Mouse (Mus musculus): ENCODE data around the gene Fbxo28. TPM values are rescaled to one million over a fixed set of nuclear protein-coding genes. Genes with fewer than 3 reads are reported as not detected.

Fbxo28 gene
- polyA plus RNA-seq, 1 experiment = 8.0 TPM

- H3K4me3 ChIP-seq (ENCODE audit: low read depth, low read length) = peak overlapping the region; percentile 24
- peaks cover 21% of the 10 kb centered on the region for H3K36me3 ChIP-seq (ENCODE audit: control insufficient read depth, insufficient read depth, low read length)
Observed at GRCm38 (mm10) chr1:182280577-182280976, 60.9 kb downstream of the Fbxo28 start.

GRCm38 (mm10) chr1:182280046-182280445 lies 61.4 kb downstream of the Fbxo28 start:
- H3K4me3 ChIP-seq (ENCODE audit: low read depth, low read length) = no peak overlapping the region
- TF ChIP-seq CTCF (IDR thresholded peaks at IDR 0.05; ENCODE audit: extremely low read depth, insufficient read length, insufficient replicate concordance, low read depth, low read length) (no peak), POLR2A (IDR thresholded peaks at IDR 0.05; ENCODE audit: low read depth, low read length) (no peak)
- 88% methylated on average over 6 of the region's 6 CpGs for WGBS
- peaks cover 23% of the 10 kb centered on the region for H3K36me3 ChIP-seq (ENCODE audit: control insufficient read depth, insufficient read depth, low read length)
- peaks cover 13% of the 10 kb centered on the region for H3K4me1 ChIP-seq (ENCODE audit: control insufficient read depth, insufficient read depth, insufficient read length, low read length)
- H3K27me3 ChIP-seq (ENCODE audit: control insufficient read depth, insufficient read depth, low read length) = no peaks in the 10 kb centered on the region
- no peak overlapping the region for H3K27ac ChIP-seq (ENCODE audit: insufficient read depth, low read depth, low read length)

More at GRCm38 (mm10) chr1:182280577-182280976, 60.9 kb downstream of the Fbxo28 start:
- peaks cover 8% of the 10 kb centered on the region for H3K4me1 ChIP-seq (ENCODE audit: control insufficient read depth, insufficient read depth, insufficient read length, low read length)
- no peaks in the 10 kb centered on the region for H3K27me3 ChIP-seq (ENCODE audit: control insufficient read depth, insufficient read depth, low read length)
- no peak overlapping the region for H3K27ac ChIP-seq (ENCODE audit: insufficient read depth, low read depth, low read length)
- no peak for TF ChIP-seq POLR2A (IDR thresholded peaks at IDR 0.05; ENCODE audit: low read depth, low read length)
- no peak for TF ChIP-seq CTCF (IDR thresholded peaks at IDR 0.05; ENCODE audit: extremely low read depth, insufficient read length, insufficient replicate concordance, low read depth, low read length)
- WGBS = 66% methylated on average over 11 of the region's 11 CpGs

GRCm38 (mm10) chr1:182279436-182279835 lies 62.0 kb downstream of the Fbxo28 start:
- Histone ChIP-seq H3K4me1 (ENCODE audit: control insufficient read depth, insufficient read depth, insufficient read length, low read length) (peaks cover 13% of the 10 kb centered on the region), H3K36me3 (ENCODE audit: control insufficient read depth, insufficient read depth, low read length) (peaks cover 23% of the 10 kb centered on the region), H3K27me3 (ENCODE audit: control insufficient read depth, insufficient read depth, low read length) (no peaks in the 10 kb centered on the region), H3K27ac (ENCODE audit: insufficient read depth, low read depth, low read length) (no peak overlapping the region), H3K4me3 (ENCODE audit: low read depth, low read length) (no peak overlapping the region)
- TF ChIP-seq POLR2A (IDR thresholded peaks at IDR 0.05; ENCODE audit: low read depth, low read length) = no peak
- no peak for TF ChIP-seq CTCF (IDR thresholded peaks at IDR 0.05; ENCODE audit: extremely low read depth, insufficient read length, insufficient replicate concordance, low read depth, low read length)
- WGBS = 83% methylated on average over 4 of the region's 4 CpGs

- no peak overlapping the region for H3K4me3 ChIP-seq (ENCODE audit: low read depth, low read length)
- H3K27ac ChIP-seq (ENCODE audit: insufficient read depth, low read depth, low read length) = peak overlapping the region; percentile 8; the same call in 1 of the 2 replicates
- H3K27me3 ChIP-seq (ENCODE audit: control insufficient read depth, insufficient read depth, low read length) = no peaks in the 10 kb centered on the region
- peaks cover 28% of the 10 kb centered on the region for H3K36me3 ChIP-seq (ENCODE audit: control insufficient read depth, insufficient read depth, low read length)
- no peak for TF ChIP-seq POLR2A (IDR thresholded peaks at IDR 0.05; ENCODE audit: low read depth, low read length)
- no peak for TF ChIP-seq CTCF (IDR thresholded peaks at IDR 0.05; ENCODE audit: extremely low read depth, insufficient read length, insufficient replicate concordance, low read depth, low read length)
- WGBS = 37% methylated on average over 6 of the region's 6 CpGs
- peaks cover 4% of the 10 kb centered on the region; the same call in 1 of the 2 replicates for H3K4me1 ChIP-seq (ENCODE audit: control insufficient read depth, insufficient read depth, insufficient read length, low read length)
Observed at GRCm38 (mm10) chr1:182275109-182275508, 66.3 kb downstream of the Fbxo28 start.

GRCm38 (mm10) chr1:182271632-182272031 lies 69.8 kb downstream of the Fbxo28 start:
- peaks cover 10% of the 10 kb centered on the region for H3K36me3 ChIP-seq (ENCODE audit: control insufficient read depth, insufficient read depth, low read length)
- WGBS = 66% methylated on average over 5 of the region's 5 CpGs
- no peak overlapping the region for H3K27ac ChIP-seq (ENCODE audit: insufficient read depth, low read depth, low read length)
- no peak overlapping the region for H3K4me3 ChIP-seq (ENCODE audit: low read depth, low read length)
- H3K27me3 ChIP-seq (ENCODE audit: control insufficient read depth, insufficient read depth, low read length) = no peaks in the 10 kb centered on the region
- H3K4me1 ChIP-seq (ENCODE audit: control insufficient read depth, insufficient read depth, insufficient read length, low read length) = peaks cover 18% of the 10 kb centered on the region; the same call in 1 of the 2 replicates
- TF ChIP-seq POLR2A (IDR thresholded peaks at IDR 0.05; ENCODE audit: low read depth, low read length) (no peak), CTCF (IDR thresholded peaks at IDR 0.05; ENCODE audit: extremely low read depth, insufficient read length, insufficient replicate concordance, low read depth, low read length) (no peak)

GRCm38 (mm10) chr1:182271130-182271529 lies 70.3 kb downstream of the Fbxo28 start:
- Histone ChIP-seq H3K4me1 (ENCODE audit: control insufficient read depth, insufficient read depth, insufficient read length, low read length) (peaks cover 18% of the 10 kb centered on the region; the same call in 1 of the 2 replicates), H3K27ac (ENCODE audit: insufficient read depth, low read depth, low read length) (no peak overlapping the region), H3K27me3 (ENCODE audit: control insufficient read depth, insufficient read depth, low read length) (no peaks in the 10 kb centered on the region), H3K4me3 (ENCODE audit: low read depth, low read length) (no peak overlapping the region), H3K36me3 (ENCODE audit: control insufficient read depth, insufficient read depth, low read length) (peaks cover 7% of the 10 kb centered on the region; the same call in 1 of the 2 replicates)
- WGBS = 88% methylated on average over 5 of the region's 5 CpGs
- TF ChIP-seq CTCF (IDR thresholded peaks at IDR 0.05; ENCODE audit: extremely low read depth, insufficient read length, insufficient replicate concordance, low read depth, low read length) = no peak
- TF ChIP-seq POLR2A (IDR thresholded peaks at IDR 0.05; ENCODE audit: low read depth, low read length) = no peak

- H3K4me3 ChIP-seq (ENCODE audit: low read depth, low read length) = no peak overlapping the region
- WGBS = 25% methylated on average over 4 of the region's 4 CpGs
- H3K36me3 ChIP-seq (ENCODE audit: control insufficient read depth, insufficient read depth, low read length) = peaks cover 4% of the 10 kb centered on the region; the same call in 1 of the 2 replicates
- peak overlapping the region; percentile 90 for H3K27ac ChIP-seq (ENCODE audit: insufficient read depth, low read depth, low read length)
- peaks cover 13% of the 10 kb centered on the region; the same call in 1 of the 2 replicates for H3K4me1 ChIP-seq (ENCODE audit: control insufficient read depth, insufficient read depth, insufficient read length, low read length)
- TF ChIP-seq CTCF (IDR thresholded peaks at IDR 0.05; ENCODE audit: extremely low read depth, insufficient read length, insufficient replicate concordance, low read depth, low read length) = no peak
- no peak for TF ChIP-seq POLR2A (IDR thresholded peaks at IDR 0.05; ENCODE audit: low read depth, low read length)
- H3K27me3 ChIP-seq (ENCODE audit: control insufficient read depth, insufficient read depth, low read length) = no peaks in the 10 kb centered on the region
Observed at GRCm38 (mm10) chr1:182268317-182268716, 73.1 kb downstream of the Fbxo28 start.

All from small intestine, adult 2 months (tissue).